Mouse (Mus musculus) gastrocnemius, adult 18-20 months (tissue): ENCODE data around the gene Ddx58. TPM values are rescaled to one million over a fixed set of nuclear protein-coding genes. Genes with fewer than 3 reads are reported as not detected.

Source experiments
- DNase-seq: peaks from one replicate; pipeline ENCODE4 v3.0.0; 2021; ENCODE audit warnings: low spot score
- total RNA-seq, 2 experiments: library from RNA; stranded (reverse); gene quantifications; 2 replicates each; pipeline ENCODE4 v1.2.3; 2021

Gene Ddx58
- total RNA-seq, 2 experiments from 2014 or later: 1.6 to 2.8 TPM

GRCm38 (mm10) chr4:40182651-40183320 is 56.8 kb downstream of the Ddx58 start:
- peak; percentile 44 for DNase-seq

- no peak for DNase-seq
These were observed 57.9 kb downstream of the Ddx58 start for GRCm38 (mm10) chr4:40181681-40182080.

GRCm38 (mm10) chr4:40180046-40180445 is 59.6 kb downstream of the Ddx58 start:
- DNase-seq: no peak

GRCm38 (mm10) chr4:40178584-40178983 is 61.0 kb downstream of the Ddx58 start:
- no peak for DNase-seq

- no peak for DNase-seq
These were observed 65.3 kb downstream of the Ddx58 start for GRCm38 (mm10) chr4:40174321-40174720.

- no peak for DNase-seq
These were observed 67.3 kb downstream of the Ddx58 start for GRCm38 (mm10) chr4:40172336-40172735.

- DNase-seq: no peak
These were observed 68.2 kb downstream of the Ddx58 start for GRCm38 (mm10) chr4:40171477-40171876.

- DNase-seq: no peak
These were observed 76.0 kb downstream of the Ddx58 start for GRCm38 (mm10) chr4:40163646-40164045.

GRCm38 (mm10) chr4:40160591-40161434 is 78.8 kb downstream of the Ddx58 start:
- DNase-seq: no peak

GRCm38 (mm10) chr4:40158224-40158540 is 81.4 kb downstream of the Ddx58 start:
- DNase-seq: no peak

GRCm38 (mm10) chr4:40157500-40158223 is 82.0 kb downstream of the Ddx58 start:
- DNase-seq: no peak

GRCm38 (mm10) chr4:40156582-40157499 is 82.8 kb downstream of the Ddx58 start:
- DNase-seq: no peak

GRCm38 (mm10) chr4:40156153-40156552 is 83.5 kb downstream of the Ddx58 start:
- peak; percentile 45 for DNase-seq

- DNase-seq: no peak
These were observed 84.1 kb downstream of the Ddx58 start for GRCm38 (mm10) chr4:40155467-40155999.

- no peak for DNase-seq
These were observed 84.9 kb downstream of the Ddx58 start for GRCm38 (mm10) chr4:40154751-40155150.

Other genes with a start within 250 kb of the Ddx58 start
- 10 to 100 TPM; 13.1 to 15.1 TPM for gene Aco1, start 96.7 kb downstream of the Ddx58 start, total RNA-seq
- 10 to 100 TPM; 45.8 to 47.7 TPM for gene Smim27, start 29.8 kb upstream of the Ddx58 start, total RNA-seq
- 1 to 10 TPM; 7.2 to 7.7 TPM for gene Topors, start 30.0 kb upstream of the Ddx58 start, total RNA-seq
- 100 to 1,000 TPM; 251 to 279 TPM for gene Ndufb6, start 39.6 kb upstream of the Ddx58 start, total RNA-seq
- gene Tmem215, start 232.4 kb upstream of the Ddx58 start, total RNA-seq: not detected